Mouse (Mus musculus): ENCODE measurements around the gene Tmem40. TPM values are rescaled to one million over a fixed set of nuclear protein-coding genes. Genes with fewer than 3 reads are reported as not detected.

Gene Tmem40
- polyA plus RNA-seq, 1 experiment = 0.53 TPM

DNA sequence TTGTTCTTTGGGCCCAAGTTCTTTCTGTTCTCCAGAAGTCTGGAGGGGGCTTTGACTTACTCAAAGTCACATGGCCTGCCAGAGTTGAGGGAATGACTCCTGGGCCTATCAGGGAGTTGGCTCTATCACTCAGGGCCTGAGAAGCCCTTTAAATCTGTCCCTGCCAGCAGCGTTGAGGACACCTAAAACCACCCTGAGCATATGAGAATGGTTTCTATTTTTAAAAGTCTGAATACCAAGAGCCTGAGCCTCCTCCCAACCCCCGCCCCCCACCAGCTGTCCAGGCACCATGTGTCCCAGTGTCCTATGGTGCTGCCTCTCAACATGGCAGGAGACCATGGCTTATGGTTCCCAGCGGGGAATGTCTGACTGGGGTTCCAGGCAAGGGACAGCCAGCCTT is 13.6 kb upstream of the Tmem40 start:
- TF ChIP-seq POLR2A (IDR thresholded peaks at IDR 0.05; ENCODE audit: control insufficient read depth, low read depth, low read length) (no peak), CTCF (IDR thresholded peaks at IDR 0.05; ENCODE audit: control insufficient read depth, insufficient read depth, insufficient replicate concordance, low read depth, low read length) (no peak)
- Histone ChIP-seq H3K4me3 (ENCODE audit: control insufficient read depth, low read depth, low read length) (no peak overlapping the region), H3K27ac (ENCODE audit: control insufficient read depth, insufficient read depth, low read depth, low read length) (no peak overlapping the region), H3K27me3 (ENCODE audit: control insufficient read depth, insufficient read depth, low read length) (no peaks in the 10 kb centered on the region), H3K36me3 (ENCODE audit: control insufficient read depth, insufficient read depth, low read length) (no peaks in the 10 kb centered on the region), H3K4me1 (ENCODE audit: control insufficient read depth, insufficient read depth, low read length) (peaks cover 12% of the 10 kb centered on the region)

DNA sequence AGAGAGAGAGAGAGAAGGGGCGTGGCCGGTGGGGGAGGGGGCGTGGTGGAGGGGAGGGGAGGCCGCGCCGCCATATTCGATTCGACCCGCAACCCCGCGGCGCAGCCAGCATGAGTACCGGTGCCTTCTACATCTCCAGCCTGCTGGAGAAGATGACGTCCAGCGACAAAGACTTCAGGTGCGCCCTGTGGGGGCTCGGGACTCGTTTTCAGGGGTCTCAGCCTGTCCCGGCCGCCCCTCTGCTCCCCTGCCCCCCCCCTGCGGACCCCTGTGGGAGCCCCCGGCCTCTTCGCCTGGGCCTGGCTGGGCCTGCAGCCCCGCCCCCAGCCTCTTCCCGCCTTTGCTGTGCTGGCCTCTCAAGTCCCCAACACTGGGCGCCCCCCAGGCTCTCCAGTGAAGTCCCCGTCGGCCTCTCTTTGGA is 12.3 kb upstream of the Tmem40 start, which contains the start of gene Cand2:
Gene Cand2, plus strand, starts transcription at position 38 of the 421 bp plus-strand sequence.
- H3K27ac ChIP-seq (ENCODE audit: control insufficient read depth, insufficient read depth, low read depth, low read length) = no peak within 1 kb of the TSS

DNA sequence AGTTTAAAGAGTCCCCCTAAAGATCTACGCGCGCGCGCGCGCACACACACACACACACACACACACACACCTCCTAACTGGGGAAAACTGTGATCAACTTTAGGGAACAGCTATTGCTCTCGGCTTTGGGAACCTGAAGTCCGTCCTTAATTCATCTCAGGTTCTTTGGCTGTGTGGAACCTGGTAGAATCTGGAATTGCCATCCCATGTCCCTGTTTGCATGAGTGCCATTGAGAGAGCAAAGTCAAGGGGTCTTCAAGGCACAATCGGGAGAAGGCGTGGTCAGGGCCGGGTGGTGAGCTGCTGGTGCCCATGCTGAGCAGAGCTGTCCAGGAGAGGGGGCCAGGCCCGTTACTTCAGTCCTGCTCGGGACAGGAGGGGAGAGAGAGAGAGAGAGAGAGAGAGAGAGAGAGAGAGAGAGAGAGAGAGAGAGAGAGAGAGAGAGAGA is 11.8 kb upstream of the Tmem40 start:
- H3K36me3 ChIP-seq (ENCODE audit: control insufficient read depth, insufficient read depth, low read length) = no peaks in the 10 kb centered on the region

More for the DNA sequence above, 12.3 kb upstream of the Tmem40 start, which contains the start of gene Cand2:
- Histone ChIP-seq H3K4me1 (ENCODE audit: control insufficient read depth, insufficient read depth, low read length) (peaks cover 14% of the 10 kb centered on the region), H3K4me3 (ENCODE audit: control insufficient read depth, low read depth, low read length) (peak within 1 kb of the TSS; percentile 95), H3K27me3 (ENCODE audit: control insufficient read depth, insufficient read depth, low read length) (no peaks in the 10 kb centered on the region), H3K36me3 (ENCODE audit: control insufficient read depth, insufficient read depth, low read length) (no peaks in the 10 kb centered on the region)
- no peak for TF ChIP-seq POLR2A (IDR thresholded peaks at IDR 0.05; ENCODE audit: control insufficient read depth, low read depth, low read length)
- TF ChIP-seq CTCF (IDR thresholded peaks at IDR 0.05; ENCODE audit: control insufficient read depth, insufficient read depth, insufficient replicate concordance, low read depth, low read length) = no peak

DNA sequence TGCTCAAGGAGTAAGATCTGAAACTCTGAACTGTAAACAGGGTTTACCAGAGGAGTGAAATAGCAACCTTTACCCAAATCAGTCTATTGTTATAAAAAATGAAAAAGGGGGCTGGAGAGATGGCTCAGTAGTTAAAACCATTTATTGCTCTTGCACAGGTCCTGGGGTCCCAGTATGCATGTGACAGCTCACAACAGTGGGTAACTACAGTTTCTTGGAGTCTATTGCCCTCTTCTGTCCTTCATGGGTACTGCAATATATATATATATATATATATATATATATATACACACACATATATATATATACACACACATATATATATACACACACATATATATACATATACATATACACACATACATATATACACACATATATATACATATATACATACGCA is 10.4 kb upstream of the Tmem40 start:
- no peaks in the 10 kb centered on the region for H3K36me3 ChIP-seq (ENCODE audit: control insufficient read depth, insufficient read depth, low read length)
- H3K4me1 ChIP-seq (ENCODE audit: control insufficient read depth, insufficient read depth, low read length) = peaks cover 14% of the 10 kb centered on the region
- H3K27ac ChIP-seq (ENCODE audit: control insufficient read depth, insufficient read depth, low read depth, low read length) = no peak overlapping the region
- H3K27me3 ChIP-seq (ENCODE audit: control insufficient read depth, insufficient read depth, low read length) = no peaks in the 10 kb centered on the region
- H3K4me3 ChIP-seq (ENCODE audit: control insufficient read depth, low read depth, low read length) = no peak overlapping the region
- no peak for TF ChIP-seq CTCF (IDR thresholded peaks at IDR 0.05; ENCODE audit: control insufficient read depth, insufficient read depth, insufficient replicate concordance, low read depth, low read length)
- no peak for TF ChIP-seq POLR2A (IDR thresholded peaks at IDR 0.05; ENCODE audit: control insufficient read depth, low read depth, low read length)

More for the DNA sequence above, 11.8 kb upstream of the Tmem40 start:
- TF ChIP-seq CTCF (IDR thresholded peaks at IDR 0.05; ENCODE audit: control insufficient read depth, insufficient read depth, insufficient replicate concordance, low read depth, low read length) (no peak), POLR2A (IDR thresholded peaks at IDR 0.05; ENCODE audit: control insufficient read depth, low read depth, low read length) (no peak)
- H3K4me1 ChIP-seq (ENCODE audit: control insufficient read depth, insufficient read depth, low read length) = peaks cover 14% of the 10 kb centered on the region
- no peak overlapping the region for H3K27ac ChIP-seq (ENCODE audit: control insufficient read depth, insufficient read depth, low read depth, low read length)
- H3K4me3 ChIP-seq (ENCODE audit: control insufficient read depth, low read depth, low read length) = peak overlapping the region; percentile 95
- H3K27me3 ChIP-seq (ENCODE audit: control insufficient read depth, insufficient read depth, low read length) = no peaks in the 10 kb centered on the region

DNA sequence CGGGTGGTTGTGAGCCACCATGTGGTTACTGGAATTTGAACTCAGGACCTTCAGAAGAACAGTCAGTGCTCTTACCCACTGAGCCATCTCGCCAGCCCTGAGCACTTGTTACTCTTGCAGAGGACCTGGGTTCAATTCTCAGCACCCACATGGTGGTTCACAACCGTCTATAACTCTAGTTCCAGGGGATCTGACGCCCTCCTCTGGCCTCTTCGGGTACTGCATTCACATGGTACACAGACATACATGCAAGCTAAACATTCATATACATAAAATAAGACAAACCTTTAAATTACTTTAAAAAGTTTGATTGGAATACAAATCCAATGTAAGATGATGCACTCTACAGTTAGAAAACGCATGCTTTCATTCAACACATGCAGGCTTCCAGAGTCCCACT is 10.0 kb upstream of the Tmem40 start:
- Histone ChIP-seq H3K36me3 (ENCODE audit: control insufficient read depth, insufficient read depth, low read length) (no peaks in the 10 kb centered on the region), H3K4me1 (ENCODE audit: control insufficient read depth, insufficient read depth, low read length) (peaks cover 14% of the 10 kb centered on the region), H3K27me3 (ENCODE audit: control insufficient read depth, insufficient read depth, low read length) (no peaks in the 10 kb centered on the region), H3K4me3 (ENCODE audit: control insufficient read depth, low read depth, low read length) (no peak overlapping the region), H3K27ac (ENCODE audit: control insufficient read depth, insufficient read depth, low read depth, low read length) (no peak overlapping the region)
- peak; percentile 28; the same call in 1 of the 2 replicates for TF ChIP-seq CTCF (IDR thresholded peaks at IDR 0.05; ENCODE audit: control insufficient read depth, insufficient read depth, insufficient replicate concordance, low read depth, low read length)
- TF ChIP-seq POLR2A (IDR thresholded peaks at IDR 0.05; ENCODE audit: control insufficient read depth, low read depth, low read length) = no peak

DNA sequence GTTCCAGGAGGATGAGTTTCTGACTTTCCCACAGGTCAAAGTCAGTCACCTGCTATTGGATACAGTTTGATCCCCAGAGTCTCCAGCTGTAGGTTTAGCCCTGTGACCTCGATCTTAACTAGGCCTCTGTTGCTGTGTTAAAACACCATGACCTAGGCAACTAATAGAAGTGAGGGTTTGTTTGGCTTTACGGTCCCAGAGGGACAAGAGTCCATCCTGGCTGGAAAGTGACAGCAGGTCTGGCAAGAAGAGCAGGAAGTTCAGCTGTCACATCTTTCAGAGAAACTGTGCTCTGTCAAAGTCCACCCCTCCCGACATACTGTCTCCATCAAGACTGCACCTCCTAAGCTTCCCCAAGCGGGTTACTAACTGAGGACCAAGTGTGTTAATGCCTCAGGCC is 8.6 kb upstream of the Tmem40 start:
- TF ChIP-seq CTCF (IDR thresholded peaks at IDR 0.05; ENCODE audit: control insufficient read depth, insufficient read depth, insufficient replicate concordance, low read depth, low read length) (no peak), POLR2A (IDR thresholded peaks at IDR 0.05; ENCODE audit: control insufficient read depth, low read depth, low read length) (no peak)
- H3K4me1 ChIP-seq (ENCODE audit: control insufficient read depth, insufficient read depth, low read length) = peaks cover 14% of the 10 kb centered on the region
- no peak overlapping the region for H3K4me3 ChIP-seq (ENCODE audit: control insufficient read depth, low read depth, low read length)
- H3K36me3 ChIP-seq (ENCODE audit: control insufficient read depth, insufficient read depth, low read length) = no peaks in the 10 kb centered on the region
- no peaks in the 10 kb centered on the region for H3K27me3 ChIP-seq (ENCODE audit: control insufficient read depth, insufficient read depth, low read length)
- H3K27ac ChIP-seq (ENCODE audit: control insufficient read depth, insufficient read depth, low read depth, low read length) = no peak overlapping the region

DNA sequence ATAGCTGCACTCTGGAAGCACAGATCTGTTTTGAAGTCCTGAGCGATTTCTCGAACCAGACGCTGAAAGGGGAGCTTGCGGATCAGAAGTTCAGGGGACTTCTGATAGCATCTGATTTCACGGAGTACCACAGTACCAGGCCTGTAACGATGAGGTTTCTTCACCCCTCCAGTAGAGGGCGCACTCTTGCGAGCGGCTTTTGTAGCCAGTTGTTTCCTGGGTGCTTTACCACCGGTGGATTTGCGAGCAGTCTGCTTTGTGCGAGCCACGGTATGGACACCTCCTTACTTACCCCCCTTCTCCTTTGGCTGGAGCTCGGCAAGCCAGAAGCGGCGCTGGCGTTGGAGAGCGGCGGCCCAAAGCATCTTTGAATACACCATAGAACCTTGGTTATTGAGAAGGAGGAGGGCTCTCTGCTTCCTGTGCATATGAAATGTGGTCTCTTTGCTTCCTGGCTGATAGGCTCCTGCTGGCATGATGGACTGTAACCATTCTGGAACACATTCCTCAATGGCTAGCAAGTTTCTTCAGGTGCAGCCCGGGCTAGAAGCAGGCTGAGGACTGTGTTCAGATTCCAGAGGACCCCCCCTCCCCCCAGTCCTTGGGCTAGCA is 8.0 kb upstream of the Tmem40 start:
- H3K27ac ChIP-seq (ENCODE audit: control insufficient read depth, insufficient read depth, low read depth, low read length) = no peak overlapping the region
- peaks cover 10% of the 10 kb centered on the region for H3K4me1 ChIP-seq (ENCODE audit: control insufficient read depth, insufficient read depth, low read length)
- no peaks in the 10 kb centered on the region for H3K36me3 ChIP-seq (ENCODE audit: control insufficient read depth, insufficient read depth, low read length)
- H3K4me3 ChIP-seq (ENCODE audit: control insufficient read depth, low read depth, low read length) = no peak overlapping the region
- TF ChIP-seq POLR2A (IDR thresholded peaks at IDR 0.05; ENCODE audit: control insufficient read depth, low read depth, low read length) = no peak
- peak; percentile 54; the same call in 1 of the 2 replicates for TF ChIP-seq CTCF (IDR thresholded peaks at IDR 0.05; ENCODE audit: control insufficient read depth, insufficient read depth, insufficient replicate concordance, low read depth, low read length)
- no peaks in the 10 kb centered on the region for H3K27me3 ChIP-seq (ENCODE audit: control insufficient read depth, insufficient read depth, low read length)
